Mouse (Mus musculus): ENCODE measurements around the gene Sox5. TPM values are rescaled to one million over a fixed set of nuclear protein-coding genes. Genes with fewer than 3 reads are reported as not detected.

Sox5 gene
- polyA plus RNA-seq, 2 experiments = 1.6 to 1.7 TPM

DNA sequence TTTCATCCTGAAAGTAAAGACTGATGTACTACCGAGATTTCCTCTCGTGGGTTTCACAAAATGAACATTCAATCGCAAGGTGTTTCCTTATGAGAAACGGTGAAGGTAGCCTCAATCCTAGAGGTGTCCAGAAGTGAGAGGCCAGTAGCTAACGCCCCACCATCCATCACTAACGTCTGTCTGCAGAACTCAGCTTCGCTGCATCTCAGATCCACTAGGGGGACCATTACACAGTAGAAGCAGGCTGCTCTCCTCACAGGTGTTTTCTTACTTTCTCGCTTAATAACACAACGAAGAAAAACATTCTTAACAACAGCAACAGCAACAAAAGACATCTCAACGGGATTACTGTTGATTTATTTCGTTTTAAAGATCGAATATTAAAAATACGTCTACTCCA is 442.8 kb downstream of the Sox5 start:
- no peaks in the 10 kb centered on the region for H3K4me1 ChIP-seq (replicated peaks; ENCODE audit: control insufficient read depth in 2 of 2, insufficient read depth in 2 of 2, low read length in 1 of 2)
- H3K9ac ChIP-seq (replicated peaks) = no peak overlapping the region
- TF ChIP-seq EP300 (IDR thresholded peaks at IDR 0.05; ENCODE audit: low read depth) (no peak), CTCF (IDR thresholded peaks at IDR 0.05; ENCODE audit: low read depth) (0 out of 2 replicates have a peak, but pooled peaks have one; percentile 26)
- ATAC-seq (ENCODE audit: insufficient read depth) (no peak), DNase-seq (ENCODE audit: low read depth in 3 of 3, low spot score in 3 of 3) (no peak)
- H3K36me3 ChIP-seq (replicated peaks; ENCODE audit: control insufficient read depth, insufficient read depth, low read depth) = no peaks in the 10 kb centered on the region
- no peak overlapping the region for H3K4me3 ChIP-seq (ENCODE audit: insufficient read depth in 1 of 2, low read depth in 2 of 2, low read length in 2 of 2)
- no peak overlapping the region for H3K4me2 ChIP-seq (ENCODE audit: low read depth)
- no peak overlapping the region for H3K27ac ChIP-seq
- H3K27me3 ChIP-seq (ENCODE audit: control insufficient read depth, insufficient read depth, low read length) = no peaks in the 10 kb centered on the region
- 65% methylated on average over 13 of the region's 13 CpGs for WGBS (ENCODE audit: insufficient replicate concordance)
- H3K9me3 ChIP-seq (ENCODE audit: control insufficient read depth, low read length) = no peaks in the 10 kb centered on the region

DNA sequence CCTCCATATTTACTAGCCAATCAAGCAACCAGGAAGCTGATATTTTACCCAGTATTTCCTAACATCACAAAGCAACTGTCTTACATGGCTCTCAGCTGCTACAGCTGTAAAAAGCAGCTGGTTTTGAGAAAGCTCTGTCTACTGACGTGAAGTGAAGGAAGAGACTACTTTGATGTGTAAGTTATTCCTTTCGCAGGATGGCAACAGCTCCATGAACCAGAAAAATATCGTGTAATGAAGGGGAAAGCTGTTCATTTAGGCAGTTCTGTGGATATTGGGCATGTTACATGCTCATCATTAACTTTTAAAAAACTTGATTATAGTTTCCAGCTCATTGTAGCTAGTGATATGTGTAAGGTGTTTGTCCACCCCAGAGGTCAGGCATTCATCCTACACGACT is 443.6 kb downstream of the Sox5 start:
- Histone ChIP-seq H3K4me1 (replicated peaks; ENCODE audit: control insufficient read depth in 2 of 2, insufficient read depth in 2 of 2, low read length in 1 of 2) (no peaks in the 10 kb centered on the region), H3K27ac (no peak overlapping the region)

DNA sequence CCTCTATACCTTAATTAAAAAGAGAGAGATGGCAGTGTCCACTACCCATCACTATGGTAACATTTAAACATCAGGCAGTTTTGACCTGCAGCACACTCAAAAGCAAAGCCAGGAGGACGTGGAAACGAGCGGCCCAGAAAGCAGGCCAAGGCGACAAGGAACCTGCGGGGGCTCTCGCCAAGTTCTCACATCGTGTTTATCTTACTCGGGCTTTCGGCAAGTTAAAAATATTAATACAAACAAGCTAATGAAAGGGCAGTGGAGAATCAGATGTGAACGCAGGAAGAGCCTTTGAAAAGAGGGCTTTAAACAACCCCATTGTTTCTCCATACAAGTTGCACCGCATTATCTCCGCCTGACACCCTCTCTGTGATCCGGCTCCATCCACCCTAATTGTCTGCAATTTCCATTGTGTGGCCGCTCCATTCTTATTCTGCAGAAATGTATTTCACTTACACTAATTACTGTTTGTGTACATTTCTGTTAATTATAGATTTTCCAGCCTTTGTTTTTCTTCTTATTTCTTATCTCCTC is 444.3 kb downstream of the Sox5 start:
- Histone ChIP-seq H3K27ac (no peak overlapping the region), H3K4me2 (ENCODE audit: low read depth) (no peak overlapping the region), H3K27me3 (ENCODE audit: control insufficient read depth, insufficient read depth, low read length) (no peaks in the 10 kb centered on the region), H3K36me3 (replicated peaks; ENCODE audit: control insufficient read depth, insufficient read depth, low read depth) (no peaks in the 10 kb centered on the region), H3K4me1 (replicated peaks; ENCODE audit: control insufficient read depth in 2 of 2, insufficient read depth in 2 of 2, low read length in 1 of 2) (no peaks in the 10 kb centered on the region), H3K9ac (replicated peaks) (no peak overlapping the region), H3K4me3 (ENCODE audit: insufficient read depth in 1 of 2, low read depth in 2 of 2, low read length in 2 of 2) (no peak overlapping the region), H3K9me3 (ENCODE audit: control insufficient read depth, low read length) (no peaks in the 10 kb centered on the region)
- TF ChIP-seq CTCF (IDR thresholded peaks at IDR 0.05; ENCODE audit: low read depth) (no peak), EP300 (IDR thresholded peaks at IDR 0.05; ENCODE audit: low read depth) (no peak)
- WGBS (ENCODE audit: insufficient replicate concordance) = 30% methylated on average over 14 of the region's 14 CpGs
- DNase-seq (ENCODE audit: low read depth in 3 of 3, low spot score in 3 of 3) (no peak), ATAC-seq (ENCODE audit: insufficient read depth) (no peak)

More for the DNA sequence above, 443.6 kb downstream of the Sox5 start:
- ATAC-seq (ENCODE audit: insufficient read depth) = no peak
- H3K36me3 ChIP-seq (replicated peaks; ENCODE audit: control insufficient read depth, insufficient read depth, low read depth) = no peaks in the 10 kb centered on the region
- no peak overlapping the region for H3K9ac ChIP-seq (replicated peaks)
- no peak for TF ChIP-seq CTCF (IDR thresholded peaks at IDR 0.05; ENCODE audit: low read depth)
- 58% methylated on average over 4 of the region's 4 CpGs for WGBS (ENCODE audit: insufficient replicate concordance)
- no peaks in the 10 kb centered on the region for H3K27me3 ChIP-seq (ENCODE audit: control insufficient read depth, insufficient read depth, low read length)
- DNase-seq (ENCODE audit: low read depth in 3 of 3, low spot score in 3 of 3) = no peak
- no peak overlapping the region for H3K4me2 ChIP-seq (ENCODE audit: low read depth)
- H3K4me3 ChIP-seq (ENCODE audit: insufficient read depth in 1 of 2, low read depth in 2 of 2, low read length in 2 of 2) = no peak overlapping the region
- H3K9me3 ChIP-seq (ENCODE audit: control insufficient read depth, low read length) = no peaks in the 10 kb centered on the region

DNA sequence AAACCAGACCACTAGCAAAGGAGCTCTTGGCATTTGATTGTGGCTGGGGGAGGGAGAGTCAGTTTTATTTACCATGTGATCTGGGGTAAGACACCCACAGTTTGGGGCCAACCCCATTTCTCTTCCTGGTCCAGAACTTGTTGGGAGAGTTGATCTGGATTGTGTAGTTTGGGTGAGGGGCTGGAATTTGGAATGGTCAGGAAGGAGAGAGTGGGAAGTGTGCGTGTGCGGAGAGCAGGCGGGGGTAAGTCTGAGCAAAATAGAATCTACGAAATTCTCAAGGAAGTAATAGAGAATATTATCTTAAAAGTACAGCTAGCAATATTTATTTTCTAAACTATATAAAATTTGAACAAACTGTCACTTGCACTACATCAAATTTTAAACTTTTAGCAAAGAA is 445.0 kb downstream of the Sox5 start:
- WGBS (ENCODE audit: insufficient replicate concordance) = 75% methylated on average over 4 of the region's 4 CpGs

DNA sequence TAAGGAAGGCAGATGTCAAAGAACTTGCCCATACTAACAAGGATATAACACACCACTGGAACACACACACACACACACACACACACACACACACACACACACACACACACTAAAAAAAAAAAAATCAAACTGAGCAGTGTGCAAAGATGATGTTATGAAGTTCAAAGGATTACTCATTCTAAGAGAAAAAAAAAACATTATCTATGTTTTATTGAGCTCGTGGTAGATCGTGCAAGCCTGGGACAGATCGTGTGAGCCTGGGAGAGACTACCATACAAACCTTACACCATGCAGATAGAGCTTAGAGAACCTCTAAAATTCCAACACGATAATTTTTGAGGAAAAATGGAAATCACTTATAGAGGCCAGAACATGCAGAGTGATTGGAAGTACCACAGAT is 448.6 kb downstream of the Sox5 start:
- WGBS (ENCODE audit: insufficient replicate concordance) = 65% methylated on average over 4 of the region's 4 CpGs
- no peak overlapping the region for H3K4me3 ChIP-seq (ENCODE audit: insufficient read depth in 1 of 2, low read depth in 2 of 2, low read length in 2 of 2)
- H3K9me3 ChIP-seq (ENCODE audit: control insufficient read depth, low read length) = peaks cover 3% of the 10 kb centered on the region
- H3K27ac ChIP-seq = no peak overlapping the region
- TF ChIP-seq CTCF (IDR thresholded peaks at IDR 0.05; ENCODE audit: low read depth) (no peak), EP300 (IDR thresholded peaks at IDR 0.05; ENCODE audit: low read depth) (no peak)
- H3K9ac ChIP-seq (replicated peaks) = no peak overlapping the region
- H3K27me3 ChIP-seq (ENCODE audit: control insufficient read depth, insufficient read depth, low read length) = no peaks in the 10 kb centered on the region
- no peak for DNase-seq (ENCODE audit: low read depth in 3 of 3, low spot score in 3 of 3)
- no peak for ATAC-seq (ENCODE audit: insufficient read depth)
- H3K36me3 ChIP-seq (replicated peaks; ENCODE audit: control insufficient read depth, insufficient read depth, low read depth) = no peaks in the 10 kb centered on the region
- peaks cover 0 to 2% of the 10 kb centered on the region in 2 experiments; a peak in 1 of 4 replicates for H3K4me1 ChIP-seq (replicated peaks; ENCODE audit: control insufficient read depth in 2 of 2, insufficient read depth in 2 of 2, low read length in 1 of 2)
- no peak overlapping the region for H3K4me2 ChIP-seq (ENCODE audit: low read depth)

More for the DNA sequence above, 445.0 kb downstream of the Sox5 start:
- Histone ChIP-seq H3K4me3 (ENCODE audit: insufficient read depth in 1 of 2, low read depth in 2 of 2, low read length in 2 of 2) (no peak overlapping the region), H3K4me2 (ENCODE audit: low read depth) (no peak overlapping the region), H3K27ac (no peak overlapping the region), H3K9ac (replicated peaks) (no peak overlapping the region), H3K4me1 (replicated peaks; ENCODE audit: control insufficient read depth in 2 of 2, insufficient read depth in 2 of 2, low read length in 1 of 2) (peaks cover 0 to 2% of the 10 kb centered on the region in 2 experiments; a peak in 1 of 4 replicates), H3K36me3 (replicated peaks; ENCODE audit: control insufficient read depth, insufficient read depth, low read depth) (no peaks in the 10 kb centered on the region), H3K27me3 (ENCODE audit: control insufficient read depth, insufficient read depth, low read length) (no peaks in the 10 kb centered on the region), H3K9me3 (ENCODE audit: control insufficient read depth, low read length) (no peaks in the 10 kb centered on the region)
- ATAC-seq (ENCODE audit: insufficient read depth) (no peak), DNase-seq (ENCODE audit: low read depth in 3 of 3, low spot score in 3 of 3) (no peak)
- TF ChIP-seq CTCF (IDR thresholded peaks at IDR 0.05; ENCODE audit: low read depth) = no peak
- no peak for TF ChIP-seq EP300 (IDR thresholded peaks at IDR 0.05; ENCODE audit: low read depth)

All from liver, embryonic 14.5 days (tissue).